Mouse (Mus musculus): ENCODE measurements at regions not wholly inside any gene's neighbourhood (a gene's known extent, or its start where the extent isn't known, plus 50 kb on each side); places are given as distances from the start of the nearest gene placed in this dataset. TPM values are rescaled to one million over a fixed set of nuclear protein-coding genes. Genes with fewer than 3 reads are reported as not detected.

GRCm38 (mm10) chr1:96347231-96347630 lies 524.7 kb downstream of the Slco4c1 start:
- DNase-seq (ENCODE audit: low spot score): no peak
- H3K9me3 ChIP-seq (ENCODE audit: control insufficient read depth, low read length): no peaks in the 10 kb centered on the region
- no peaks in the 10 kb centered on the region for H3K4me1 ChIP-seq (replicated peaks; ENCODE audit: control insufficient read depth, insufficient read depth, low read length)
- peak overlapping the region; percentile 31; the same call in 1 of the 2 replicates for H3K27ac ChIP-seq (ENCODE audit: low read depth, low read length)
- no peak overlapping the region for H3K9ac ChIP-seq (ENCODE audit: low read length)
- peak; percentile 32 for ATAC-seq (replicated peaks; ENCODE audit: low FRiP score)
- no peaks in the 10 kb centered on the region for H3K27me3 ChIP-seq (ENCODE audit: control insufficient read depth, insufficient read depth, low read length)
- 23% methylated on average over 1 of the region's 1 CpGs for WGBS
- no peaks in the 10 kb centered on the region for H3K36me3 ChIP-seq (ENCODE audit: control insufficient read depth, insufficient read depth, low read length)
- H3K4me2 ChIP-seq (ENCODE audit: low read depth, low read length, severe bottlenecking): no peak overlapping the region
- H3K4me3 ChIP-seq (ENCODE audit: low read depth, low read length): no peak overlapping the region

DNA sequence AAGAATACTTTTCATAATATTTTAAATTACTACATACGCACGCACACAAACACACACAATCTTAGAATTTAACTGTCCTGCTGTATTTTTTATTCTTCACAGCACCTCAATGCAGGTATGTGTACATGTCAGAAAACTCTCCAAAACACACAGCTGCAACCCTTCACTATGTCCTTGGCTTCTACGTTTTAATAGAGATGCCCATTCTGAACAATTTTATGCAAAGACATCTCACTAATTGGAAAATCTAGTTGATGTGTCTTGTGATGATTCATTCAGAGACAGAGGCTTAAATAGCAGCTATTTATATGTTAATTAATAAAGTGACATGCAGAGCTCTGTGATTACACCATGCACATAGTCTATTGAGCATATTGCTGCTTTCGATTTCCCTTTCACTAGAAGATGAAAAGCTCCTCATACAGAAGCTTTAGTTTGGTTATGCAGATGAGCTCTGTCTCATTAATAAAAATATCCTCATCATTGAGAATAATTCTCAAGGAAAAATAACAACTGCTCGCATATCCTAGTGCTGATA lies 525.4 kb downstream of the Slco4c1 start:
- ATAC-seq (replicated peaks; ENCODE audit: low FRiP score): peak; percentile 81
- no peak overlapping the region for H3K9ac ChIP-seq (ENCODE audit: low read length)
- H3K36me3 ChIP-seq (ENCODE audit: control insufficient read depth, insufficient read depth, low read length): no peaks in the 10 kb centered on the region
- H3K4me2 ChIP-seq (ENCODE audit: low read depth, low read length, severe bottlenecking): no peak overlapping the region
- no peaks in the 10 kb centered on the region for H3K9me3 ChIP-seq (ENCODE audit: control insufficient read depth, low read length)
- no peaks in the 10 kb centered on the region for H3K4me1 ChIP-seq (replicated peaks; ENCODE audit: control insufficient read depth, insufficient read depth, low read length)
- no peak for DNase-seq (ENCODE audit: low spot score)
- 47% methylated on average over 5 of the region's 5 CpGs for WGBS
- H3K4me3 ChIP-seq (ENCODE audit: low read depth, low read length): no peak overlapping the region
- H3K27ac ChIP-seq (ENCODE audit: low read depth, low read length): no peak overlapping the region
- H3K27me3 ChIP-seq (ENCODE audit: control insufficient read depth, insufficient read depth, low read length): no peaks in the 10 kb centered on the region

GRCm38 (mm10) chr1:96315721-96316120 lies 556.2 kb downstream of the Slco4c1 start:
- no peak overlapping the region for H3K4me2 ChIP-seq (ENCODE audit: low read depth, low read length, severe bottlenecking)
- no peak overlapping the region for H3K9ac ChIP-seq (ENCODE audit: low read length)
- no peak overlapping the region for H3K4me3 ChIP-seq (ENCODE audit: low read depth, low read length)
- ATAC-seq (replicated peaks; ENCODE audit: low FRiP score) (no peak), DNase-seq (ENCODE audit: low spot score) (no peak)
- no peaks in the 10 kb centered on the region for H3K9me3 ChIP-seq (ENCODE audit: control insufficient read depth, low read length)
- no peaks in the 10 kb centered on the region for H3K36me3 ChIP-seq (ENCODE audit: control insufficient read depth, insufficient read depth, low read length)
- WGBS: 91% methylated on average over 1 of the region's 1 CpGs
- H3K27ac ChIP-seq (ENCODE audit: low read depth, low read length): no peak overlapping the region
- H3K4me1 ChIP-seq (replicated peaks; ENCODE audit: control insufficient read depth, insufficient read depth, low read length): no peaks in the 10 kb centered on the region
- H3K27me3 ChIP-seq (ENCODE audit: control insufficient read depth, insufficient read depth, low read length): no peaks in the 10 kb centered on the region

DNA sequence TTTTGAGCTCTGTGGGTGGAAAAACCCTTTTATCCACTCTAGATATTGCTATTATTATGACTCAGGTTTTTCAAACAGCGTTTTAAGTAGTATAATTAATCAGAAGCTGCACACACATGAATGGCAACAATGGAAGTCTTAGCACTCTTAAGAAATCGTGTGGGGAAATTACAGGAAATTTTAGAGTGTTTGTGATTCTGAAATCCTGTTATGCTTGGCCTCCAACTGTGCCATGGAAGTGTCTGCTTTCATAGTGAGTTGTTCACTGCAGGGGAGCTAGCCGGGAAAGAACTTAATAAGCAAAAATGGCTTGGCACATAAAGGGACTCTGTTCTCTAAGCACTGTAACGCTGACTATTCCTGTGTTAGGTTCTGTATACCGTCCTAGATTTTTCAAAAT lies 570.7 kb downstream of the Slco4c1 start:
- H3K4me3 ChIP-seq (ENCODE audit: low read depth, low read length): no peak overlapping the region
- no peak overlapping the region for H3K4me2 ChIP-seq (ENCODE audit: low read depth, low read length, severe bottlenecking)
- no peak overlapping the region for H3K27ac ChIP-seq (ENCODE audit: low read depth, low read length)
- H3K9me3 ChIP-seq (ENCODE audit: control insufficient read depth, low read length): no peaks in the 10 kb centered on the region
- H3K27me3 ChIP-seq (ENCODE audit: control insufficient read depth, insufficient read depth, low read length): peaks cover 2% of the 10 kb centered on the region; the same call in 1 of the 2 replicates
- no peaks in the 10 kb centered on the region for H3K4me1 ChIP-seq (replicated peaks; ENCODE audit: control insufficient read depth, insufficient read depth, low read length)
- ATAC-seq (replicated peaks; ENCODE audit: low FRiP score) (peak; percentile 84), DNase-seq (ENCODE audit: low spot score) (no peak)
- no peaks in the 10 kb centered on the region for H3K36me3 ChIP-seq (ENCODE audit: control insufficient read depth, insufficient read depth, low read length)
- no peak overlapping the region for H3K9ac ChIP-seq (ENCODE audit: low read length)
- 16% methylated on average over 5 of the region's 5 CpGs for WGBS

GRCm38 (mm10) chr1:96278046-96278576 lies 593.9 kb downstream of the Slco4c1 start:
- H3K9ac ChIP-seq (ENCODE audit: low read length): no peak overlapping the region
- H3K27ac ChIP-seq (ENCODE audit: low read depth, low read length): no peak overlapping the region
- H3K4me2 ChIP-seq (ENCODE audit: low read depth, low read length, severe bottlenecking): no peak overlapping the region
- ATAC-seq (replicated peaks; ENCODE audit: low FRiP score): no peak
- H3K4me1 ChIP-seq (replicated peaks; ENCODE audit: control insufficient read depth, insufficient read depth, low read length): no peaks in the 10 kb centered on the region
- no peaks in the 10 kb centered on the region for H3K9me3 ChIP-seq (ENCODE audit: control insufficient read depth, low read length)
- H3K4me3 ChIP-seq (ENCODE audit: low read depth, low read length): no peak overlapping the region
- no peaks in the 10 kb centered on the region for H3K36me3 ChIP-seq (ENCODE audit: control insufficient read depth, insufficient read depth, low read length)
- WGBS: 97% methylated on average over 1 of the region's 1 CpGs
- DNase-seq (ENCODE audit: low spot score): no peak
- no peaks in the 10 kb centered on the region for H3K27me3 ChIP-seq (ENCODE audit: control insufficient read depth, insufficient read depth, low read length)

GRCm38 (mm10) chr1:96276646-96277045 lies 595.3 kb downstream of the Slco4c1 start:
- H3K27me3 ChIP-seq (ENCODE audit: control insufficient read depth, insufficient read depth, low read length): no peaks in the 10 kb centered on the region
- no peak for ATAC-seq (replicated peaks; ENCODE audit: low FRiP score)

More at GRCm38 (mm10) chr1:96276646-96277045, 595.3 kb downstream of the Slco4c1 start:
- Histone ChIP-seq H3K27ac (ENCODE audit: low read depth, low read length) (no peak overlapping the region), H3K4me2 (ENCODE audit: low read depth, low read length, severe bottlenecking) (no peak overlapping the region), H3K4me3 (ENCODE audit: low read depth, low read length) (no peak overlapping the region), H3K36me3 (ENCODE audit: control insufficient read depth, insufficient read depth, low read length) (no peaks in the 10 kb centered on the region), H3K9me3 (ENCODE audit: control insufficient read depth, low read length) (no peaks in the 10 kb centered on the region), H3K9ac (ENCODE audit: low read length) (no peak overlapping the region), H3K4me1 (replicated peaks; ENCODE audit: control insufficient read depth, insufficient read depth, low read length) (no peaks in the 10 kb centered on the region)
- no peak for DNase-seq (ENCODE audit: low spot score)
- 81% methylated on average over 2 of the region's 2 CpGs for whole genome bisulfite sequencing

Small RNA genes in the stretch of these regions (microRNA-seq; reads per million reads assigned to microRNA genes)
- not detected for gene Gm22917 (ENCODE audit: insufficient number of aligned reads)
